Mouse (Mus musculus): ENCODE data around the gene Hapln1. TPM values are rescaled to one million over a fixed set of nuclear protein-coding genes. Genes with fewer than 3 reads are reported as not detected.
A peak's percentile ranks its signal among the peaks of the same experiment; 100 is the strongest.

Gene Hapln1
- polyA plus RNA-seq, 1 experiment: 0.57 TPM

GRCm38 (mm10) chr13:89548203-89548740, 8.7 kb downstream of the Hapln1 start:
- TF ChIP-seq CTCF (IDR thresholded peaks at IDR 0.05; ENCODE audit: borderline replicate concordance, extremely low read depth, insufficient read depth, insufficient read length) (peak; percentile 68; the same call in 1 of the 2 replicates), POLR2A (IDR thresholded peaks at IDR 0.05; ENCODE audit: borderline replicate concordance, extremely low read depth, insufficient read depth, insufficient read length, poor library complexity, severe bottlenecking) (no peak)
- DNase-seq (ENCODE audit: low read depth): peak; percentile 70

- no peak for DNase-seq (ENCODE audit: low read depth)
- TF ChIP-seq CTCF (IDR thresholded peaks at IDR 0.05; ENCODE audit: borderline replicate concordance, extremely low read depth, insufficient read depth, insufficient read length) (no peak), POLR2A (IDR thresholded peaks at IDR 0.05; ENCODE audit: borderline replicate concordance, extremely low read depth, insufficient read depth, insufficient read length, poor library complexity, severe bottlenecking) (no peak)
These were observed 9.9 kb downstream of the Hapln1 start for GRCm38 (mm10) chr13:89549507-89549906.

- no peak for TF ChIP-seq POLR2A (IDR thresholded peaks at IDR 0.05; ENCODE audit: borderline replicate concordance, extremely low read depth, insufficient read depth, insufficient read length, poor library complexity, severe bottlenecking)
- peak; percentile 54; the same call in 1 of the 2 replicates for TF ChIP-seq CTCF (IDR thresholded peaks at IDR 0.05; ENCODE audit: borderline replicate concordance, extremely low read depth, insufficient read depth, insufficient read length)
- peak; percentile 60 for DNase-seq (ENCODE audit: low read depth)
These were observed 11.9 kb downstream of the Hapln1 start for GRCm38 (mm10) chr13:89551502-89551901.

- no peak for DNase-seq (ENCODE audit: low read depth)
- TF ChIP-seq POLR2A (IDR thresholded peaks at IDR 0.05; ENCODE audit: borderline replicate concordance, extremely low read depth, insufficient read depth, insufficient read length, poor library complexity, severe bottlenecking) (no peak), CTCF (IDR thresholded peaks at IDR 0.05; ENCODE audit: borderline replicate concordance, extremely low read depth, insufficient read depth, insufficient read length) (no peak)
These were observed 24.9 kb downstream of the Hapln1 start for GRCm38 (mm10) chr13:89564518-89564917.

GRCm38 (mm10) chr13:89566300-89566699, 26.7 kb downstream of the Hapln1 start:
- no peak for TF ChIP-seq POLR2A (IDR thresholded peaks at IDR 0.05; ENCODE audit: borderline replicate concordance, extremely low read depth, insufficient read depth, insufficient read length, poor library complexity, severe bottlenecking)
- no peak for TF ChIP-seq CTCF (IDR thresholded peaks at IDR 0.05; ENCODE audit: borderline replicate concordance, extremely low read depth, insufficient read depth, insufficient read length)
- DNase-seq (ENCODE audit: low read depth): no peak

- no peak for DNase-seq (ENCODE audit: low read depth)
- no peak for TF ChIP-seq CTCF (IDR thresholded peaks at IDR 0.05; ENCODE audit: borderline replicate concordance, extremely low read depth, insufficient read depth, insufficient read length)
- no peak for TF ChIP-seq POLR2A (IDR thresholded peaks at IDR 0.05; ENCODE audit: borderline replicate concordance, extremely low read depth, insufficient read depth, insufficient read length, poor library complexity, severe bottlenecking)
These were observed 39.5 kb downstream of the Hapln1 start for GRCm38 (mm10) chr13:89579115-89579514.

- DNase-seq (ENCODE audit: low read depth): no peak
- no peak for TF ChIP-seq CTCF (IDR thresholded peaks at IDR 0.05; ENCODE audit: borderline replicate concordance, extremely low read depth, insufficient read depth, insufficient read length)
- no peak for TF ChIP-seq POLR2A (IDR thresholded peaks at IDR 0.05; ENCODE audit: borderline replicate concordance, extremely low read depth, insufficient read depth, insufficient read length, poor library complexity, severe bottlenecking)
These were observed 43.6 kb downstream of the Hapln1 start for GRCm38 (mm10) chr13:89583138-89583746.

GRCm38 (mm10) chr13:89583747-89584738, 44.4 kb downstream of the Hapln1 start:
- TF ChIP-seq POLR2A (IDR thresholded peaks at IDR 0.05; ENCODE audit: borderline replicate concordance, extremely low read depth, insufficient read depth, insufficient read length, poor library complexity, severe bottlenecking): no peak
- DNase-seq (ENCODE audit: low read depth): peak; percentile 15

GRCm38 (mm10) chr13:89585144-89585543, 45.5 kb downstream of the Hapln1 start:
- peak; percentile 18 for DNase-seq (ENCODE audit: low read depth)

GRCm38 (mm10) chr13:89595105-89595504, 55.5 kb downstream of the Hapln1 start:
- no peak for TF ChIP-seq CTCF (IDR thresholded peaks at IDR 0.05; ENCODE audit: borderline replicate concordance, extremely low read depth, insufficient read depth, insufficient read length)
- TF ChIP-seq POLR2A (IDR thresholded peaks at IDR 0.05; ENCODE audit: borderline replicate concordance, extremely low read depth, insufficient read depth, insufficient read length, poor library complexity, severe bottlenecking): no peak
- peak; percentile 35 for DNase-seq (ENCODE audit: low read depth)

More at GRCm38 (mm10) chr13:89585144-89585543, 45.5 kb downstream of the Hapln1 start:
- TF ChIP-seq CTCF (IDR thresholded peaks at IDR 0.05; ENCODE audit: borderline replicate concordance, extremely low read depth, insufficient read depth, insufficient read length) (no peak), POLR2A (IDR thresholded peaks at IDR 0.05; ENCODE audit: borderline replicate concordance, extremely low read depth, insufficient read depth, insufficient read length, poor library complexity, severe bottlenecking) (no peak)

- no peak for TF ChIP-seq POLR2A (IDR thresholded peaks at IDR 0.05; ENCODE audit: borderline replicate concordance, extremely low read depth, insufficient read depth, insufficient read length, poor library complexity, severe bottlenecking)
- no peak for DNase-seq (ENCODE audit: low read depth)
These were observed 57.8 kb downstream of the Hapln1 start for GRCm38 (mm10) chr13:89597354-89597753.

Measured in brain, embryonic 14.5 days (tissue).